Mouse (Mus musculus) lung, adult 2 months (tissue): Measurements from ENCODE around the gene P2ry13. TPM values are rescaled to one million over a fixed set of nuclear protein-coding genes. Genes with fewer than 3 reads are reported as not detected.

Experiments
- DNase-seq: peaks from one replicate; pipeline ENCODE4 v3.0.0; 2022
- H3K4me1 ChIP-seq: fragments of 200-500 bp; 2 replicates; pipeline ENCODE4 v1.6.1; 2011; ENCODE audit warnings: low read length; ENCODE audit not compliant: control insufficient read depth, insufficient read depth
- H3K4me3 ChIP-seq: fragments of 200-500 bp; replicated peaks from 2 replicates; pipeline ENCODE3; 2011; ENCODE audit warnings: low read depth, mild to moderate bottlenecking, control low read depth, low read length; ENCODE audit errors: extremely low read depth
- CTCF ChIP-seq: fragments of 200-500 bp; IDR thresholded peaks from 2 replicates; pipeline ENCODE4 v1.5.1; 2011; ENCODE audit warnings: mild to moderate bottlenecking, low read length, control low read depth; ENCODE audit not compliant: insufficient read depth
- POLR2A ChIP-seq: fragments of 200-500 bp; IDR thresholded peaks from 2 replicates; pipeline ENCODE4 v1.6.1; 2011; ENCODE audit warnings: low read depth, mild to moderate bottlenecking, control low read depth, low read length, borderline replicate concordance; ENCODE audit errors: extremely low read depth
- WGBS: fragments of 180-500 bp; shearing (Covaris S2); methylation state at CpG from one replicate; pipeline ENCODE4 v1.1.7; 2018; 5-methylcytosine and 5-hydroxymethylcytosine counted together
- polyA plus RNA-seq: library from polyadenylated mRNA; depleted of rRNA; stranded (reverse); fragments of >200 nt; gene quantifications from 2 replicates; pipeline ENCODE4 v1.2.3, GENCODE M21; 2012

Gene P2ry13
- polyA plus RNA-seq, 1 experiment: 3.0 TPM

GRCm38 (mm10) chr3:59225411-59225810 lies 14.7 kb upstream of the P2ry13 start:
- Histone ChIP-seq H3K4me1 (peaks cover 8% of the 10 kb centered on the region), H3K4me3 (no peak overlapping the region)
- DNase-seq: no peak
- no peak for TF ChIP-seq POLR2A
- TF ChIP-seq CTCF: no peak

DNA sequence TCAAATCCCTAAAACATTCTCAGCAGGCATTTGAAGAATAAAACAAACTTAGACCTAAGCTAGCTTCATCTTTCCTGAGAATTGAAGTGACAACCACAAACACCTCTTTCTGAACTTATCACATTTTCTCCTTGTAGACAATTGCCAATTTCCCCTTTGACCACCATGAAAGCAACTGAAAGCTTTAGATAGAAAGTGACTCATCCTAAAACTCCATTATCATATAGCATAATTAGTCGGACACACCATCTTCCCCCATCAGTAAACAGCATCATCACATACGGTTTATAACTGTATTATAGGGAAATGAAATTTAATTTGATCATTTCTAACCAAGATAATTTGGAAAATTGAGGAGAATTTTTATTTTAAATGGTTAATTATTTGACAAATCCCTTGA lies 11.6 kb upstream of the P2ry13 start:
- no peaks in the 10 kb centered on the region; the same call in 1 of the 2 replicates for H3K4me1 ChIP-seq
- TF ChIP-seq CTCF: no peak
- no peak for TF ChIP-seq POLR2A
- 92% methylated on average over 2 of the region's 2 CpGs for WGBS
- H3K4me3 ChIP-seq: no peak overlapping the region
- no peak for DNase-seq

DNA sequence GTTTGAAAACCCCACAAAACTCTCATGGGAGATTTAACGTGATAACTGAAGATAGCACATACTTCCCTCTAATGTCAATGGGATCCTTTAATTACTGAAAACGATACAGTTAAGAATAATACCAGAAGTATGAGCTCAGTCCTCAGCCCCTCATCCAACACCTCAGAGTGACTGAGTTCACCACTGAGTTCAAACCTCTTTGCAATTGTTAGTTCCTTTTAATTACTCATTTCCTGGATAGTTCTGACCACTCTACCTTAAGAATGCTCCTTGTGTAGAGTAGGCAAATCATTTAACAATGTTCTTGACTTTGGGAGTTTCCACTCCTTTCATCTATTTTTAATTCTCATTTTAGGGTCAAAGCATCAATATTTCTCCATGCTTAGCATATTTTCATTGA lies 8.6 kb upstream of the P2ry13 start:
- no peaks in the 10 kb centered on the region for H3K4me1 ChIP-seq
- WGBS: 50% methylated on average over 2 of the region's 2 CpGs
- DNase-seq: no peak
- no peak for TF ChIP-seq POLR2A
- TF ChIP-seq CTCF: no peak
- H3K4me3 ChIP-seq: no peak overlapping the region

DNA sequence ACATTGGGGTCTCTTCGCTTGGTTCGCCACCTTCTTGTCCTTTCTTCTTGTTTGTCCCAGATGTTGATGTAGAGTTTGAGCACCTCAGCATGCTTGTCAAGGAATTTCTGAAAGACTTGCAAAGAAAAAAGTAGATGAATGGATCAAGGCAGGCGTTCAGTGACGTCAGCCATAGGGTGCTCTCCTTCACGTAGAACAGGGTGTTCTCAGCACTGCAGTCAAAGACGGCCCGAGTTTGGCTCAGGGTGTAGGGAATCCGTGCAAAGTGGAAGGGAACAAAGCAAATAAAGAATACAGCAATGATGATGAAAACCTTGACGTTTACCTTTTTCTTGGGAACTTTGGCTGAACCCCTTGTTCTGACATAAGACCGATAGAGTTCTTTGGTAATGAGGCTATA lies 6.5 kb upstream of the P2ry13 start:
- 0 out of 2 replicates have a peak, but pooled peaks cover 2% of the 10 kb centered on the region for H3K4me1 ChIP-seq
- no peak for DNase-seq
- H3K4me3 ChIP-seq: no peak overlapping the region
- no peak for TF ChIP-seq CTCF
- no peak for TF ChIP-seq POLR2A
- 87% methylated on average over 10 of the region's 10 CpGs for whole genome bisulfite sequencing

GRCm38 (mm10) chr3:59212404-59212803 lies 1.7 kb upstream of the P2ry13 start:
- 0 out of 2 replicates have a peak, but pooled peaks cover 2% of the 10 kb centered on the region for H3K4me1 ChIP-seq
- DNase-seq: no peak

DNA sequence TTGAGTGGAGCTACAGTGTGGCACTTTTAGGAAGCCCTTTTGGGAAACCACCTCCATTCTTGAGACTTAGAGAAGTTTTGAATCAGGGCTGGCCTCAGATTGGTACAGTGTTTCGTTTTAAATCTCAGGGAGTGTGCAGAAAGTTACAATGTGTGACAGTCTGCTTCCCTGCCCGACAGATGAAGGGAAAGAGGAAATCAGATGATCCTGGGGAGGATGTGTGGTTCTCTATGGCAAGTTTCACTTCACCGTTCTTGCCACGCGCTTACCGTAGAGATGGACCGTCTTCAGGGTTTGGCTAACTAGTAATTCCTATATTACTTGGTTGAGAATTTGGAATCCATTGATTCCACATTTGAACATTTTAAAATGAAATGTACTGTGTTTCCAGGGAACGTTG lies 1.1 kb upstream of the P2ry13 start:
- TF ChIP-seq POLR2A: no peak
- no peak for TF ChIP-seq CTCF
- DNase-seq: no peak
- 0 out of 2 replicates have a peak, but pooled peaks cover 2% of the 10 kb centered on the region for H3K4me1 ChIP-seq
- 75% methylated on average over 8 of the region's 8 CpGs for WGBS
- H3K4me3 ChIP-seq: no peak overlapping the region

More at GRCm38 (mm10) chr3:59212404-59212803, 1.7 kb upstream of the P2ry13 start:
- TF ChIP-seq CTCF (no peak), POLR2A (no peak)
- H3K4me3 ChIP-seq: no peak overlapping the region

DNA sequence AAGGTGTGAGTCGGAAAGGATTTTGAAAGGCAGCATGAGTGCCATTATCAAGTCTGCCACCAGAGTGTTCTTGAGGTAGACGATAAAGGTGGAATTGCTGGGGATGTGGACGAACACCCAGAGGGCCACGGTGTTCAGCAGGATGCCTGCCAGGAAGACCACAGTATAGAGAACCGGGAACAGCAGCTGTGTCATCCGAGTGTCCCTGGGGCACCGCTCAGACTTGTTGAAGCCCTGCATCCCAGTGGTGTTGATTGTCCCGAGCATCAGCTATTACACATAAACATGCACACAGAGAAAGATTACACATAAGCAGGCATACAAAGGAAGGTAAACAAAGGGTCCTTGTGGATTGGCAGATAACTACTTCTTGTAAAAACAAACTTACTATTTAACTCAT lies 593 bp downstream of the P2ry13 start:
- Histone ChIP-seq H3K4me1 (peaks cover 5% of the 10 kb centered on the region; the same call in 1 of the 2 replicates), H3K4me3 (peak overlapping the region; percentile 26)
- no peak for DNase-seq
- TF ChIP-seq CTCF (no peak), POLR2A (no peak)
- WGBS: 38% methylated on average over 8 of the region's 8 CpGs

DNA sequence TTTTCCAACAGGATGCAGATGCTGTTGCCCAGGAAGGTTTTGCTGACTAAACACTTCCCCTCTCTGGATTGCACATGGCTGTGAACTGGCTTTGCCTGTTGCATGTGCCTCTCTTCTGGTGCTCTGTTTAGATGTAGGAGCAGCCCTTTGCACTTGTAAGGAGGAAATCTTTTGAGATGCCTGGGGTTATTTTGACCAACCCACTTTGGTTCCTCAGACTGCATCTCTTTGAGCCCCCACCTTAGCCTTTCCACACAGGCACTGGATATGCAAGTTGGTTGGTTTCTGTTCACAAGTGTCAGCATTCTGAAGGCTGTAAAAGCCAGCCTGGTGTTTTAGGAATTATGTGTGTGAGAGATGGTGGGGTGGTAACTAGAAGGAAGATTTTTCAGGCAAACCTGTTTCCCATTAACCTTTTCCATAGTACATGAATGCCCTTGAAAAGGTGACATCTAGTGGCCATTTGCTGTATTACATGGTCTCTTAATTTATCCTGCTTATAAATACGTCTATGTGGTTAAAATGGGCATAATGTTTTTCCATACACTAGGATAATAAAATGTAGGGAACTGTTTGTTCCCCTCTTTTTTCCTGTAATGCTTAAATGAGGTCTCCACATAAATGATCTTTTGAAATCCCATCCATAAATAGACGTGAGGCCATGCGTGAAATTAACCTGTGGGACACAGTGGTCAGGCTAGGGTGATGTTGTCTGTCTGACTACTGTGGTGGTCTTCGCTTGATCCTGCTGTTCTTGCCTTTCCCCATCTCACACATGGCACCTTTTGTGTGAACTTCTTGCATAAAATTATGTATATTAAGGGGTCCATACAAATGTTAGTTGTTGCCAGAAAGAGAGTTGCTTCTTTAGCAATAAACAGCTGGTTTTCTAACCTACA lies 1.8 kb downstream of the P2ry13 start:
- 65% methylated on average over 4 of the region's 4 CpGs for WGBS
- TF ChIP-seq POLR2A (no peak), CTCF (peak; percentile 47; the same call in 1 of the 2 replicates)
- no peak for DNase-seq
- H3K4me1 ChIP-seq: peaks cover 5% of the 10 kb centered on the region; the same call in 1 of the 2 replicates
- no peak overlapping the region for H3K4me3 ChIP-seq

DNA sequence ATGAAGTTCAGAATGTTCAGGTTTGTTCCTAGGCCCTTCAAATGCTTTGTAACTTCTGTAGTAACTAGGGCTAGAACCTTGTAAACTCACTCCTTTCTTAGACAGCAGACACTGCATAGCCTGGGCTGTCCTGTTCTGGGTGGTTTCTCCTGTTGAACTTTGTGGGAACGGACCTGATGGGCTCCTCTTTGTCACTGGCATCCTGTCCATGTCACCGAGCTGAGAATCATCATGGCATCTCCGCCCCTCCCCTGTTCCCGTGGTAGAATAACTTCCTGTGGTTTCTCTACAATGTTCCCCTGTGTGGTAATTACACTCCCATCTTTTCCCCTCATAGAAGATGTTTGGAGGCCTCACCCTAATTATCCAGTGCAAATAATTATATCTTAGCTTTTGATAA lies 4.7 kb downstream of the P2ry13 start:
- no peak for DNase-seq
- 48% methylated on average over 4 of the region's 4 CpGs for WGBS
- Histone ChIP-seq H3K4me3 (no peak overlapping the region), H3K4me1 (peaks cover 3% of the 10 kb centered on the region; the same call in 1 of the 2 replicates)
- TF ChIP-seq POLR2A (no peak), CTCF (no peak)
